Mouse (Mus musculus): ENCODE measurements at regions not wholly inside any gene's neighbourhood (a gene's known extent, or its start where the extent isn't known, plus 50 kb on each side); places are given as distances from the start of the nearest gene placed in this dataset.

DNA sequence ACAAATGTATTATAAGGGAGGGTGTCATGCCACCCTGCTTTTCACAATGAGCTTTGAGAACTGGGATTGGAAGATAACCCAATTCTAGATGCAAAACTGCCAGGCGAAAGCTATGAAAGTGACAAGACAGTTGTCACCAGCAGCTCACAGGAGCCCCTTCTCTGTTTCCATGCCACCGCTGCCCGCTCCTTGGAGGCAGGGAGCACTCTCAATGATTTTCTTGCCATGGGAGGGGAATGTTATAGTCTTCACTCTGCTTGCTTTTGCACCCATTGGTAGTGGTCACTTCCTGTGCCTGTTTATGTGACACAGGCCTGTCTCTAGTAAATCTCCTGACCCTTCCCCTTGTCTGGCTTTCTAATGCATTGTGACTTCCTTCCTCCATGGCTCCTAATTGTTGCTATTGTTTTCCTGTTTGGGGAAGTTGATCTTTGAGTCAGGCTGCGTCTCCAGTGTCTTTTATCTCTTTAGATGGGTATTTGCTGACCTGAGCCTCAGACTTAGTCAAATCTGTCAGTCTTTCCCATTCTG, 143.4 kb downstream of the Tpra1 start:
- WGBS, result 74% methylated on average over 4 of the region's 4 CpGs
- H3K4me3 ChIP-seq, result no peak overlapping the region
- H3K9me3 ChIP-seq, result no peaks in the 10 kb centered on the region
- no peaks in the 10 kb centered on the region for H3K36me3 ChIP-seq (replicated peaks)
- no peak overlapping the region for H3K4me2 ChIP-seq
- no peak overlapping the region for H3K9ac ChIP-seq
- 0 out of 2 replicates have a peak, but pooled peaks cover 9% of the 10 kb centered on the region for H3K4me1 ChIP-seq
- no peak overlapping the region for H3K27ac ChIP-seq
- ATAC-seq (replicated peaks), result no peak
- no peaks in the 10 kb centered on the region for H3K27me3 ChIP-seq (replicated peaks)

GRCm38 (mm10) chr6:89046476-89046875, 144.4 kb downstream of the Tpra1 start:
- no peak for ATAC-seq (replicated peaks)
- H3K27ac ChIP-seq, result no peak overlapping the region
- 0 out of 2 replicates have a peak, but pooled peaks cover 9% of the 10 kb centered on the region for H3K4me1 ChIP-seq
- H3K9ac ChIP-seq, result no peak overlapping the region
- no peaks in the 10 kb centered on the region for H3K36me3 ChIP-seq (replicated peaks)
- no peak overlapping the region for H3K4me3 ChIP-seq
- H3K4me2 ChIP-seq, result no peak overlapping the region
- no peaks in the 10 kb centered on the region for H3K9me3 ChIP-seq
- 92% methylated on average over 2 of the region's 2 CpGs for WGBS
- no peaks in the 10 kb centered on the region for H3K27me3 ChIP-seq (replicated peaks)

- H3K4me2 ChIP-seq, result no peak overlapping the region
- no peaks in the 10 kb centered on the region for H3K9me3 ChIP-seq
- no peaks in the 10 kb centered on the region for H3K36me3 ChIP-seq (replicated peaks)
- H3K4me3 ChIP-seq, result no peak overlapping the region
- 0 out of 2 replicates have a peak, but pooled peaks cover 9% of the 10 kb centered on the region for H3K4me1 ChIP-seq
- H3K9ac ChIP-seq, result no peak overlapping the region
- no peaks in the 10 kb centered on the region for H3K27me3 ChIP-seq (replicated peaks)
- H3K27ac ChIP-seq, result peak overlapping the region; percentile 59
- WGBS, result 48% methylated on average over 6 of the region's 6 CpGs
- peak; percentile 60 for ATAC-seq (replicated peaks)
Measured at GRCm38 (mm10) chr6:89047629-89048332, 145.7 kb downstream of the Tpra1 start.

DNA sequence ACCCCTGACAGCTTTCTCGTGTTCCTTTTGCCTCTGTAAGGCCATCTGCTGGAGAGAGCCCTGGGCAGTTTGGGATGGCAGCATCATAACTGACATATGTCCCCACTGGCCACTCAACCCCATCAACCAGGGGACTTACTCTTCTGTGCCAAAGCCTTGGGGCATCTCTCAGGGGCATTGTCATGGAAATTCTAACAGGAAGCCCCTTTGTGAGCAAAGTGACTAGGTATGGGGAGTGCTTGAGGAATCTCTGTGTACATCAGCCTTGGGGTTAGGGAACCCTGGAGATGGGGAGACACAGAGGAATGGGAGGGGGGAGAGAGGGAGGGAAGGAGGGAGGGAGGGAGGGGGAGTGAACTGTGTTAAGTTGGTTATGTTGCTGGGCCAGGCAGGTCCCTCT, 147.2 kb downstream of the Tpra1 start:
- 55% methylated on average over 1 of the region's 1 CpGs for WGBS
- no peak overlapping the region for H3K4me2 ChIP-seq
- H3K4me3 ChIP-seq, result no peak overlapping the region
- H3K9ac ChIP-seq, result no peak overlapping the region
- no peak for ATAC-seq (replicated peaks)
- no peaks in the 10 kb centered on the region for H3K27me3 ChIP-seq (replicated peaks)
- 0 out of 2 replicates have a peak, but pooled peaks cover 9% of the 10 kb centered on the region for H3K4me1 ChIP-seq
- no peak overlapping the region for H3K27ac ChIP-seq
- H3K9me3 ChIP-seq, result no peaks in the 10 kb centered on the region
- no peaks in the 10 kb centered on the region for H3K36me3 ChIP-seq (replicated peaks)

GRCm38 (mm10) chr6:89050575-89051270, 148.7 kb downstream of the Tpra1 start:
- H3K9me3 ChIP-seq, result no peaks in the 10 kb centered on the region
- H3K27me3 ChIP-seq (replicated peaks), result no peaks in the 10 kb centered on the region
- H3K27ac ChIP-seq, result no peak overlapping the region
- no peak overlapping the region for H3K9ac ChIP-seq
- no peak for ATAC-seq (replicated peaks)
- H3K4me1 ChIP-seq, result 0 out of 2 replicates have a peak, but pooled peaks cover 9% of the 10 kb centered on the region
- H3K4me3 ChIP-seq, result no peak overlapping the region
- 89% methylated on average over 13 of the region's 13 CpGs for WGBS
- no peaks in the 10 kb centered on the region for H3K36me3 ChIP-seq (replicated peaks)
- no peak overlapping the region for H3K4me2 ChIP-seq

DNA sequence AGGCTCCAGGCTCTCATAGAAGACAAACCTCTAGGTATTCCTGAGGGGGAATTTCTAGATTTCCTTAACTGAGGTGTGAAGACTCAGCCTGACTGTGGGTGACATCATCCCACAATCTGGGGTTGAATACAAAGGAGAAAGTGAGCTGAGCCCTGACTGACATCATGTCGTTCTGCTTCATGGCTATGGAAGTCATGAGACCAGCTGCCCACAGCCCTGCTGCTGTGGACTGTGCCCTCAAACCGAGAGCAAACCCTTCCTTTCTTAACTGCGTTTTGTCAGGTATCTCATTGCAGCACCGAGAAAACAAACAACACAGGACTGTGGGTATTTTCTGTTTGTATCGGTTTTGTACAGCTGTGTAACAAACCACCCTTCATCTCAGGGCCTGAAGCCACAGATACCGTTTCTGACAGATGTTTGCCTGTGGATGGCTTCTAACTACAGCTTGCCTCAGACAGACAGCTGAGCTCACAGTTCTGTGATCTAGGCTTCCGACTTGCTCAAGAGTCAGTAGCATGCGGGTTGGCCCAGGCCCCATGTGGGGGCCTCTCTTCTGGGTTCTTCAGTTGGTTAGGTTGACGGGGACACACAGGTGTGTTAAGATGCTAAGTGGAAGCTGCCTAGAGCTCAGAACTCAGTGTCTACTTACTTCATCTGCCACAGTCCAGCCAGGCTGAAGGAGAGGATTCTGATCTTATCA, 150.9 kb downstream of the Tpra1 start:
- Histone ChIP-seq H3K9ac (no peak overlapping the region), H3K4me2 (no peak overlapping the region), H3K27me3 (replicated peaks) (no peaks in the 10 kb centered on the region), H3K27ac (no peak overlapping the region), H3K4me3 (no peak overlapping the region), H3K36me3 (replicated peaks) (no peaks in the 10 kb centered on the region), H3K9me3 (no peaks in the 10 kb centered on the region), H3K4me1 (0 out of 2 replicates have a peak, but pooled peaks cover 3% of the 10 kb centered on the region)
- ATAC-seq (replicated peaks), result no peak
- WGBS, result 89% methylated on average over 9 of the region's 9 CpGs

GRCm38 (mm10) chr6:89054060-89054459, 152.0 kb downstream of the Tpra1 start:
- H3K4me1 ChIP-seq, result no peaks in the 10 kb centered on the region
- no peak for ATAC-seq (replicated peaks)
- H3K27me3 ChIP-seq (replicated peaks), result no peaks in the 10 kb centered on the region
- no peaks in the 10 kb centered on the region for H3K36me3 ChIP-seq (replicated peaks)
- no peaks in the 10 kb centered on the region for H3K9me3 ChIP-seq
- H3K4me2 ChIP-seq, result no peak overlapping the region
- no peak overlapping the region for H3K9ac ChIP-seq
- H3K4me3 ChIP-seq, result no peak overlapping the region
- WGBS, result 85% methylated on average over 13 of the region's 13 CpGs
- H3K27ac ChIP-seq, result no peak overlapping the region

DNA sequence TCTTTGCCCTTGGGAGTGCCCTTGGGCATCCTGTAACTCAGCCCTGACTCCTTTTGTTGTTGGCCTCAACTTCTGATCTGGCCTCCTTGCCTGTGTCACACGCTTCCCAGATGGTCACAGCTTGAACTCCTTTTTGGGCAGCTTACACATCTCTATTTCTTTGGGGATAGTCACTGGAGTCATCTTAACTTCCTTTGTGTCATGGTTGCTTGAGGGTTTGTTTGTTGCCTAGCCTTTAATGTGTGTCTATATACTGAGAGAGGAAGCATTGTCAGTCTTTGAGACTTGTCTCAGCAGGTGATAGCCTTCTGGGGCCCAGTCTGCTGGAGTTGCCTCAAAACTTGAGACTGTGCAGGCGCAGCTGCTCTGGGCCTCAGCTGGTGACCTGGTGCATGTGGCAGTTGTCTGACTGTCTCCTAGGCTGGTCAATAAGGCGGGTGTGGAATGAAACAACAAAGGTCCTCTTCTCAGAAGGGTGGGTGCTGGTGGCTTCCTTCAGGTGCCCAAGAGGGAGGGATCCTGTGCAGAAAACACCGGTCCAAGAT, 157.5 kb downstream of the Tpra1 start:
- H3K36me3 ChIP-seq (replicated peaks), result no peaks in the 10 kb centered on the region
- peaks cover 1% of the 10 kb centered on the region; the same call in 1 of the 2 replicates for H3K4me1 ChIP-seq
- H3K27ac ChIP-seq, result no peak overlapping the region
- H3K27me3 ChIP-seq (replicated peaks), result no peaks in the 10 kb centered on the region
- no peaks in the 10 kb centered on the region for H3K9me3 ChIP-seq
- no peak for ATAC-seq (replicated peaks)
- H3K4me2 ChIP-seq, result no peak overlapping the region
- WGBS, result 69% methylated on average over 4 of the region's 4 CpGs
- no peak overlapping the region for H3K9ac ChIP-seq
- no peak overlapping the region for H3K4me3 ChIP-seq

- no peak overlapping the region for H3K27ac ChIP-seq
- peaks cover 11% of the 10 kb centered on the region; the same call in 1 of the 2 replicates for H3K4me1 ChIP-seq
- no peak for ATAC-seq (replicated peaks)
- 77% methylated on average over 7 of the region's 7 CpGs for WGBS
- no peak overlapping the region for H3K9ac ChIP-seq
- no peak overlapping the region for H3K4me3 ChIP-seq
- H3K27me3 ChIP-seq (replicated peaks), result no peaks in the 10 kb centered on the region
- no peaks in the 10 kb centered on the region for H3K36me3 ChIP-seq (replicated peaks)
- H3K9me3 ChIP-seq, result no peaks in the 10 kb centered on the region
- H3K4me2 ChIP-seq, result no peak overlapping the region
Measured at GRCm38 (mm10) chr6:89064977-89065580, 163.0 kb downstream of the Tpra1 start.

GRCm38 (mm10) chr6:89066588-89066987, 164.5 kb downstream of the Tpra1 start:
- 0 out of 2 replicates have a peak, but pooled peaks have one; percentile 13 for ATAC-seq (replicated peaks)

DNA sequence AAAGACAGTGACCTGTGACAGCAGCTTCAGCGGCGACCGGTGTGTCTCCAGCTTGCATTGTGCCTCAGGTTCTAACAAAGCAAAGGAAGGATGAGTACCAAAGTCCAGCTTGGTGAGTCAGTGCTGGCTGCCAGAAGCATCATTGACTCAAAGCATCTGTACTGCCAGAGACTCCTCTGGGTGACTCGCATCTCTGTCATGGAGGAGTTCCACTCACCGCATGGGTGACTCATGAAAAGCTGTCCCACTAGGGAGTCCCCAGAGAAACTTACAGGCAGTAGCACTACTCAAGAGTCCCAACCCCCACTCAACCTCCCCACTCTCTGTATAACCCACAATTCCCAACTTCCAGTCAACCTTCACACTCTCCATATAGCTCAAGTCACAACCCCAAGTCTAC, 166.2 kb downstream of the Tpra1 start:
- no peak overlapping the region for H3K4me2 ChIP-seq
- no peaks in the 10 kb centered on the region for H3K9me3 ChIP-seq
- H3K4me1 ChIP-seq, result peaks cover 24% of the 10 kb centered on the region
- H3K27ac ChIP-seq, result no peak overlapping the region
- WGBS, result 93% methylated on average over 5 of the region's 5 CpGs
- H3K9ac ChIP-seq, result no peak overlapping the region
- no peak for ATAC-seq (replicated peaks)
- H3K4me3 ChIP-seq, result no peak overlapping the region
- H3K27me3 ChIP-seq (replicated peaks), result no peaks in the 10 kb centered on the region
- H3K36me3 ChIP-seq (replicated peaks), result no peaks in the 10 kb centered on the region

More at GRCm38 (mm10) chr6:89066588-89066987, 164.5 kb downstream of the Tpra1 start:
- no peak overlapping the region for H3K9ac ChIP-seq
- no peak overlapping the region for H3K27ac ChIP-seq
- H3K4me1 ChIP-seq, result peaks cover 11% of the 10 kb centered on the region; the same call in 1 of the 2 replicates
- no peaks in the 10 kb centered on the region for H3K36me3 ChIP-seq (replicated peaks)
- H3K4me3 ChIP-seq, result no peak overlapping the region
- no peak overlapping the region for H3K4me2 ChIP-seq
- H3K9me3 ChIP-seq, result no peaks in the 10 kb centered on the region
- H3K27me3 ChIP-seq (replicated peaks), result no peaks in the 10 kb centered on the region
- 25% methylated on average over 5 of the region's 5 CpGs for WGBS
